Mouse (Mus musculus): Measurements from ENCODE around the gene Tsc2. TPM values are rescaled to one million over a fixed set of nuclear protein-coding genes. Genes with fewer than 3 reads are reported as not detected.
"Not testable (repeated sequence)": the region's sequence is repeated elsewhere in the genome, so short reads cannot be mapped to it uniquely, and the experiment has no call there.

Gene Tsc2
- total RNA-seq, 1 experiment, result 93.0 TPM

DNA sequence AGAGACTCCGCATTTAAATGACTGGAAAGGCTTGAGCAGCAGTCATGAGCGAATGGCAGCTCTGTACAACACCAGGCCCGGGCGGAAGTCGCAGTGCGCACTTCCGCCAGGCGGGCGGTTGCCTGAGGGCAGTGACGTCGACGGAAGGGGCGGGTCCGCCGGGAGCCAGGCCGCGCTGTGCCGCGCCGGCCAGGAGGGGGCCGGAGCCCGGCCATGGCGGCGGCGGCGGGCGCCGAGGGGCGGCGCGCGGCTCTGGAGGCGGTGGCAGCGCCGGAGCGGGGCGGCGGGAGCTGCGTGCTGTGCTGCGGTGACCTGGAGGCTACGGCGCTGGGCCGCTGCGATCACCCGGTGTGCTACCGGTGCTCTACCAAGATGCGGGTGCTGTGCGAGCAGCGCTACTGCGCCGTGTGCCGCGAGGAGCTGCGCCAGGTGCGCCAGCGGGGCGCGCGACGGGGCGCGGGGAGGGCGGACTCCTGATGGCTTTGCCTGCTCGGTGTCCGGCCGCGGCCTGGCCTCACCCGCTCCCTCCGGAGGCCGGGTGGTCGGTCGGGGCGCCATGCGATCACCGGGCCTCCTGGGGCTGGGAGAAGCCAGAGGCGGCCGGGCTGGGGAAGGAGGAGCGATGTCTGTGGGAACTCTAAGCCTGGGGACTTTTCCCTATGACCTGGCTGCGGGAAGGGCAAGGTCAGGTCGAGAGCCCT lies 37.3 kb upstream of the Tsc2 start, which contains the start of gene Zfp598:
TSS of gene Zfp598 (plus strand) at position 143 of the 701 bp plus-strand sequence.
- Histone ChIP-seq H3K9me3 (ENCODE audit: control insufficient read depth, insufficient read depth, low read depth, low read length) (no peaks in the 10 kb centered on the region), H3K4me3 (ENCODE audit: insufficient read depth in 1 of 2, low read depth in 1 of 2, low read length in 2 of 2, poor library complexity in 1 of 2, severe bottlenecking in 1 of 2) (peak within 1 kb of the TSS; percentile 94 to 98), H3K27ac (ENCODE audit: insufficient read depth, low read depth, low read length, poor library complexity, severe bottlenecking) (peak within 1 kb of the TSS; percentile 81), H3K36me3 (ENCODE audit: control insufficient read depth, insufficient read depth, low read length, poor library complexity, severe bottlenecking) (no peaks in the 10 kb centered on the region), H3K4me1 (ENCODE audit: control insufficient read depth in 2 of 2, insufficient read depth in 2 of 2, low read length in 2 of 2, poor library complexity in 1 of 2) (peaks cover 7 to 22% of the 10 kb centered on the region in 2 experiments; a peak in 3 of 4 replicates), H3K9ac (ENCODE audit: insufficient read depth, low read depth, low read length, poor library complexity, severe bottlenecking) (peak within 1 kb of the TSS; percentile 97)
- DNase-seq (ENCODE audit: low read depth, low spot score), result peak; percentile 78
- TF ChIP-seq HCFC1 (IDR thresholded peaks at IDR 0.05; ENCODE audit: borderline replicate concordance, insufficient read depth, low read length), result peak; percentile 80
- TF ChIP-seq ZNF384 (IDR thresholded peaks at IDR 0.05; ENCODE audit: low read depth, low read length), result no peak
- in situ Hi-C loops (cut with MboI; ENCODE audit: low sequenced_read_pairs in 2 of 2, unreplicated experiment in 2 of 2), result no loop called here

DNA sequence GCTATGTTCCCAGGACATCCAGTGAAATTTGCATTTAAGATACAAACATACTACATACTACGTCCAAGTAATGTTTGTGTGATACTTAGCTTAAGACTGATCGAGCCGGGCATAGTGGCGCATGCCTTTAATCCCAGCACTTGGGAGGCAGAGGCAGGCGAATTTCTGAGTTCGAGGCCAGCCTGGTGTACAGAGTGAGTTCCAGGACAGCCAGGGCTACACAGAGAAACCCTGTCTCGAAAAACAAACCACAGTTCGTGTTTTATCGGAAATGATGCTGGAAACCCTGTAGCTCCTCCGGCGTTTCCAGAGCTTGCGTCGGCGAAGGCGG lies 36.7 kb upstream of the Tsc2 start:
- peaks cover 7 to 22% of the 10 kb centered on the region in 2 experiments; a peak in 3 of 4 replicates for H3K4me1 ChIP-seq (ENCODE audit: control insufficient read depth in 2 of 2, insufficient read depth in 2 of 2, low read length in 2 of 2, poor library complexity in 1 of 2)
- DNase-seq (ENCODE audit: low read depth, low spot score); in situ Hi-C loops (cut with MboI; ENCODE audit: low sequenced_read_pairs in 2 of 2, unreplicated experiment in 2 of 2): not testable (repeated sequence)

DNA sequence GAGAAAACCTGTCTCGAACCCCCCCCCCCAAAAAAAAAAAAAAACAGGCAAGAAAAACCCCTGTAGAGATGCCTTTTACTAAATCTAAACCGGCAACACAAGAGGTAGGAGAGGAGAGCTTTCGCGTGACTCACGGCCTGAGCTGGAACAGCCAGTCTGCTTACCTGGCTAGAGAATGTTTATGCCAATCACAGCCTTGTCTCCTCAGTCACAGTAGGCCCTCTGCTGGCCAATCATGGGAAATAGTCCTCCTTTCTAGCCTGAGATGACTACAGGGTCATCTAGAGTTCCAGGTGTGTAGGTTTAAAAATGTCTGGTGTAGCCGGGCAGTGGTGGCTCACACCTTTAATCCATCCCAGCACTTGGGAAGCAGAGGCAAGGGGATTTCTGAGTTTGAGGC lies 35.0 kb upstream of the Tsc2 start:
- H3K36me3 ChIP-seq (ENCODE audit: control insufficient read depth, insufficient read depth, low read length, poor library complexity, severe bottlenecking), result no peaks in the 10 kb centered on the region
- H3K27ac ChIP-seq (ENCODE audit: insufficient read depth, low read depth, low read length, poor library complexity, severe bottlenecking), result no peak overlapping the region
- peaks cover 7 to 15% of the 10 kb centered on the region in 2 experiments; a peak in 3 of 4 replicates for H3K4me1 ChIP-seq (ENCODE audit: control insufficient read depth in 2 of 2, insufficient read depth in 2 of 2, low read length in 2 of 2, poor library complexity in 1 of 2)
- H3K9me3 ChIP-seq (ENCODE audit: control insufficient read depth, insufficient read depth, low read depth, low read length), result no peaks in the 10 kb centered on the region
- in situ Hi-C loops (cut with MboI; ENCODE audit: low sequenced_read_pairs in 2 of 2, unreplicated experiment in 2 of 2), result no loop called here
- no peak for TF ChIP-seq CHD2 (IDR thresholded peaks at IDR 0.05; ENCODE audit: low read depth, low read length)
- no peak for TF ChIP-seq HCFC1 (IDR thresholded peaks at IDR 0.05; ENCODE audit: borderline replicate concordance, insufficient read depth, low read length)
- TF ChIP-seq MAFK (IDR thresholded peaks at IDR 0.05; ENCODE audit: insufficient read depth, low read depth, low read length), result no peak
- peak; percentile 28; the same call in 1 of the 2 replicates for TF ChIP-seq ZC3H11A (IDR thresholded peaks at IDR 0.05; ENCODE audit: borderline replicate concordance, low read depth, low read length)
- no peak; the same call in 1 of the 2 replicates for TF ChIP-seq ZNF384 (IDR thresholded peaks at IDR 0.05; ENCODE audit: low read depth, low read length)
- no peak overlapping the region for H3K4me3 ChIP-seq (ENCODE audit: insufficient read depth in 1 of 2, low read depth in 1 of 2, low read length in 2 of 2, poor library complexity in 1 of 2, severe bottlenecking in 1 of 2)
- DNase-seq (ENCODE audit: low read depth, low spot score), result peak; percentile 80
- H3K9ac ChIP-seq (ENCODE audit: insufficient read depth, low read depth, low read length, poor library complexity, severe bottlenecking), result no peak overlapping the region

More for the DNA sequence above, 36.7 kb upstream of the Tsc2 start:
- H3K9me3 ChIP-seq (ENCODE audit: control insufficient read depth, insufficient read depth, low read depth, low read length); H3K36me3 ChIP-seq (ENCODE audit: control insufficient read depth, insufficient read depth, low read length, poor library complexity, severe bottlenecking): not testable (repeated sequence)
- Histone ChIP-seq H3K27ac (ENCODE audit: insufficient read depth, low read depth, low read length, poor library complexity, severe bottlenecking) (peak overlapping the region; percentile 72), H3K4me3 (ENCODE audit: insufficient read depth in 1 of 2, low read depth in 1 of 2, low read length in 2 of 2, poor library complexity in 1 of 2, severe bottlenecking in 1 of 2) (peak overlapping the region; percentile 76 to 84), H3K9ac (ENCODE audit: insufficient read depth, low read depth, low read length, poor library complexity, severe bottlenecking) (peak overlapping the region; percentile 86)

DNA sequence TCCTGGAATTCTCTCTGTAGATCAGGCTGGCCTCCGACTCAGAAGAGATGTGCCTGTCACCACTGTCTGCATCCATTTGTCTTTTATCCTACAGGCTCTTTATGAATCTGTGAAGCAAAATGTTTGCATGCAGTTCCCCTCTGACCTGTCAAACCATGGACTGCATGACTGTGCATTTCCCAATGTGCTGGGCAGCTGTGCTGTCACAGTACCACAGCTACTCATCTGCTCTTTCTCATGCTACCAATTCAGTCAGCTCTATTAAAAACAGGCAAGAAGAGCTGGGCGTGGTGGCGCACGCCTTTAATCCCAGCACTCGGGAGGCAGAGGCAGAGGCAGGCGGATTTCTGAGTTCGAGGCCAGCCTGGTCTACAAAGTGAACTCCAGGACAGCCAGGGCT lies 34.6 kb upstream of the Tsc2 start:
- H3K9ac ChIP-seq (ENCODE audit: insufficient read depth, low read depth, low read length, poor library complexity, severe bottlenecking); H3K4me3 ChIP-seq (ENCODE audit: insufficient read depth in 1 of 2, low read depth in 1 of 2, low read length in 2 of 2, poor library complexity in 1 of 2, severe bottlenecking in 1 of 2); H3K27ac ChIP-seq (ENCODE audit: insufficient read depth, low read depth, low read length, poor library complexity, severe bottlenecking); H3K36me3 ChIP-seq (ENCODE audit: control insufficient read depth, insufficient read depth, low read length, poor library complexity, severe bottlenecking); DNase-seq (ENCODE audit: low read depth, low spot score); in situ Hi-C loops (cut with MboI; ENCODE audit: low sequenced_read_pairs in 2 of 2, unreplicated experiment in 2 of 2); H3K9me3 ChIP-seq (ENCODE audit: control insufficient read depth, insufficient read depth, low read depth, low read length): not testable (repeated sequence)
- peaks cover 7 to 12% of the 10 kb centered on the region in 2 experiments; a peak in 3 of 4 replicates for H3K4me1 ChIP-seq (ENCODE audit: control insufficient read depth in 2 of 2, insufficient read depth in 2 of 2, low read length in 2 of 2, poor library complexity in 1 of 2)

DNA sequence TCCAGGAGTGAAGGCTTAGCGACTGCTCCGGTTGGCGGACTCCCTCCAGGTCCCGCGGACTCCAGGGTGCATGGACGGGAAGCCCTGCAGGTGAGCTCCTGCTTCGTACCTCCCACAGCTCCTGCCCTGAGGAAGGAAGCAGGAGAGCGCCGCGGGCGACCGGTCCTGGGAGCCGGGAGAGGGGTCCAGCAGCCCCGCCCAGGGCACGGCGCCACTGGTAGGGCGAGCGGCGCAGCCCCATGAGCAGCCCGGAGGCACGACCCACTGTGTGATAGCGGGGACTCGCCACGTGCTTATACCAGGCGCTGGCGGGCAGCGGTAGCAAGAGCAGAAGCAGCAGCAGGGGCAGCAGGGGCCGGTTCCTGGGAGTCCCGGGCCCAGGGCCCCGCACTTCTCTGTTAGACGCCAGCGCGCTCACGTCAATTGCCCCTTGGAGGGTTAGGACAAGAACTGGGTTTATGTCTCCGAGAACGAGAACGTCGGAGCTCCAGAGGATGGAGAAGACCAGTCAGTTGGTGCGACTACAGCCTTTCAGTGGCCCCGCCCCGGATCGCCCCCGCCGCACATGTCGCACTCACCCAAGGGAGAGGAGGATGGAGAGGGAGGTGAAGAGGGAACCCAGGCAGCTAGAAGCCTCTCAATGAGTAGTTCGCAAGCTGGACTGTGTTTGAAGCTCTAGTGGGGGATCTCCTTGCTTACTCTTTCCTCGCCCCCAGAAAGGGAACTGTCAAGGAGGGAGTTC lies 25.8 kb upstream of the Tsc2 start, which contains the start of gene Npw:
TSS of gene Npw (minus strand) at position 441 of the 742 bp plus-strand sequence.
- no peak for DNase-seq (ENCODE audit: low read depth, low spot score)
- in situ Hi-C loops (cut with MboI; ENCODE audit: low sequenced_read_pairs in 2 of 2, unreplicated experiment in 2 of 2), result no loop called here
- H3K36me3 ChIP-seq (ENCODE audit: control insufficient read depth, insufficient read depth, low read length, poor library complexity, severe bottlenecking), result no peaks in the 10 kb centered on the region
- H3K4me3 ChIP-seq (ENCODE audit: insufficient read depth in 1 of 2, low read depth in 1 of 2, low read length in 2 of 2, poor library complexity in 1 of 2, severe bottlenecking in 1 of 2), result peak within 1 kb of the TSS; percentile 70 to 72
- no peak within 1 kb of the TSS for H3K27ac ChIP-seq (ENCODE audit: insufficient read depth, low read depth, low read length, poor library complexity, severe bottlenecking)
- no peaks in the 10 kb centered on the region for H3K9me3 ChIP-seq (ENCODE audit: control insufficient read depth, insufficient read depth, low read depth, low read length)
- TF ChIP-seq HCFC1 (IDR thresholded peaks at IDR 0.05; ENCODE audit: borderline replicate concordance, insufficient read depth, low read length) (no peak), CHD2 (IDR thresholded peaks at IDR 0.05; ENCODE audit: low read depth, low read length) (no peak), MAFK (IDR thresholded peaks at IDR 0.05; ENCODE audit: insufficient read depth, low read depth, low read length) (no peak), ZC3H11A (IDR thresholded peaks at IDR 0.05; ENCODE audit: borderline replicate concordance, low read depth, low read length) (no peak)
- H3K4me1 ChIP-seq (ENCODE audit: control insufficient read depth in 2 of 2, insufficient read depth in 2 of 2, low read length in 2 of 2, poor library complexity in 1 of 2), result peaks cover 0 to 9% of the 10 kb centered on the region in 2 experiments; a peak in 2 of 4 replicates
- H3K9ac ChIP-seq (ENCODE audit: insufficient read depth, low read depth, low read length, poor library complexity, severe bottlenecking), result peak within 1 kb of the TSS; percentile 48

All from ES-E14 (cell line).